Mouse (Mus musculus): ENCODE measurements at regions not wholly inside any gene's neighbourhood (a gene's known extent, or its start where the extent isn't known, plus 50 kb on each side); places are given as distances from the start of the nearest gene placed in this dataset.

- TF ChIP-seq EP300 (optimal IDR thresholded peaks at IDR 0.05) = no peak
- no peak for TF ChIP-seq CTCF (IDR thresholded peaks at IDR 0.05; ENCODE audit: low read depth)
- DNase-seq (ENCODE audit: low spot score) = no peak
These were observed 91.2 kb downstream of the Kcnrg start for GRCm38 (mm10) chr14:61698358-61699055.

GRCm38 (mm10) chr14:61699638-61700037, 92.4 kb downstream of the Kcnrg start:
- WGBS = 65% methylated on average over 7 of the region's 7 CpGs

More at GRCm38 (mm10) chr14:61698358-61699055, 91.2 kb downstream of the Kcnrg start:
- H3K27me3 ChIP-seq (ENCODE audit: control insufficient read depth, insufficient read depth, low read length) = 0 out of 2 replicates have a peak, but pooled peaks cover 2% of the 10 kb centered on the region
- no peaks in the 10 kb centered on the region for H3K4me1 ChIP-seq (replicated peaks; ENCODE audit: control insufficient read depth, insufficient read depth)
- H3K4me2 ChIP-seq (replicated peaks; ENCODE audit: low read depth) = no peak overlapping the region
- H3K9me3 ChIP-seq (ENCODE audit: control insufficient read depth, low read length) = no peaks in the 10 kb centered on the region
- 65% methylated on average over 12 of the region's 12 CpGs for WGBS
- no peak overlapping the region for H3K4me3 ChIP-seq (ENCODE audit: low read depth, low read length)
- no peak overlapping the region for H3K27ac ChIP-seq (replicated peaks)
- ATAC-seq (ENCODE audit: low FRiP score, low TSS enrichment) = no peak
- H3K36me3 ChIP-seq (ENCODE audit: control insufficient read depth, insufficient read depth, low read length) = no peaks in the 10 kb centered on the region
- no peak overlapping the region for H3K9ac ChIP-seq (ENCODE audit: low read length)

GRCm38 (mm10) chr14:61701131-61701530, 93.9 kb downstream of the Kcnrg start:
- Histone ChIP-seq H3K9ac (ENCODE audit: low read length) (no peak overlapping the region), H3K4me2 (replicated peaks; ENCODE audit: low read depth) (no peak overlapping the region), H3K4me3 (ENCODE audit: low read depth, low read length) (no peak overlapping the region), H3K27me3 (ENCODE audit: control insufficient read depth, insufficient read depth, low read length) (0 out of 2 replicates have a peak, but pooled peaks cover 2% of the 10 kb centered on the region), H3K27ac (replicated peaks) (no peak overlapping the region), H3K4me1 (replicated peaks; ENCODE audit: control insufficient read depth, insufficient read depth) (no peaks in the 10 kb centered on the region), H3K36me3 (ENCODE audit: control insufficient read depth, insufficient read depth, low read length) (no peaks in the 10 kb centered on the region), H3K9me3 (ENCODE audit: control insufficient read depth, low read length) (no peaks in the 10 kb centered on the region)
- no peak for ATAC-seq (ENCODE audit: low FRiP score, low TSS enrichment)
- DNase-seq (ENCODE audit: low spot score) = no peak
- TF ChIP-seq CTCF (IDR thresholded peaks at IDR 0.05; ENCODE audit: low read depth) (no peak), EP300 (optimal IDR thresholded peaks at IDR 0.05) (no peak)
- 52% methylated on average over 10 of the region's 10 CpGs for WGBS

More at GRCm38 (mm10) chr14:61699638-61700037, 92.4 kb downstream of the Kcnrg start:
- Histone ChIP-seq H3K9me3 (ENCODE audit: control insufficient read depth, low read length) (no peaks in the 10 kb centered on the region), H3K4me1 (replicated peaks; ENCODE audit: control insufficient read depth, insufficient read depth) (no peaks in the 10 kb centered on the region), H3K36me3 (ENCODE audit: control insufficient read depth, insufficient read depth, low read length) (no peaks in the 10 kb centered on the region), H3K27me3 (ENCODE audit: control insufficient read depth, insufficient read depth, low read length) (0 out of 2 replicates have a peak, but pooled peaks cover 2% of the 10 kb centered on the region), H3K4me3 (ENCODE audit: low read depth, low read length) (no peak overlapping the region), H3K27ac (replicated peaks) (no peak overlapping the region), H3K9ac (ENCODE audit: low read length) (no peak overlapping the region), H3K4me2 (replicated peaks; ENCODE audit: low read depth) (no peak overlapping the region)
- no peak for ATAC-seq (ENCODE audit: low FRiP score, low TSS enrichment)
- TF ChIP-seq CTCF (IDR thresholded peaks at IDR 0.05; ENCODE audit: low read depth) (no peak), EP300 (optimal IDR thresholded peaks at IDR 0.05) (no peak)
- DNase-seq (ENCODE audit: low spot score) = no peak

GRCm38 (mm10) chr14:61703916-61704315, 96.7 kb downstream of the Kcnrg start:
- H3K9me3 ChIP-seq (ENCODE audit: control insufficient read depth, low read length) = no peaks in the 10 kb centered on the region
- ATAC-seq (ENCODE audit: low FRiP score, low TSS enrichment) = no peak
- DNase-seq (ENCODE audit: low spot score) = no peak
- no peak overlapping the region for H3K4me2 ChIP-seq (replicated peaks; ENCODE audit: low read depth)
- 0 out of 2 replicates have a peak, but pooled peaks cover 2% of the 10 kb centered on the region for H3K27me3 ChIP-seq (ENCODE audit: control insufficient read depth, insufficient read depth, low read length)
- H3K4me1 ChIP-seq (replicated peaks; ENCODE audit: control insufficient read depth, insufficient read depth) = no peaks in the 10 kb centered on the region
- no peaks in the 10 kb centered on the region for H3K36me3 ChIP-seq (ENCODE audit: control insufficient read depth, insufficient read depth, low read length)
- no peak overlapping the region for H3K27ac ChIP-seq (replicated peaks)
- 83% methylated on average over 3 of the region's 3 CpGs for WGBS
- H3K9ac ChIP-seq (ENCODE audit: low read length) = no peak overlapping the region
- TF ChIP-seq EP300 (optimal IDR thresholded peaks at IDR 0.05) (no peak), CTCF (IDR thresholded peaks at IDR 0.05; ENCODE audit: low read depth) (no peak)
- no peak overlapping the region for H3K4me3 ChIP-seq (ENCODE audit: low read depth, low read length)

GRCm38 (mm10) chr14:61706984-61707383, 99.7 kb downstream of the Kcnrg start:
- H3K27ac ChIP-seq (replicated peaks) = no peak overlapping the region
- H3K9ac ChIP-seq (ENCODE audit: low read length) = no peak overlapping the region
- no peak for DNase-seq (ENCODE audit: low spot score)
- no peak for ATAC-seq (ENCODE audit: low FRiP score, low TSS enrichment)
- H3K4me3 ChIP-seq (ENCODE audit: low read depth, low read length) = no peak overlapping the region
- H3K4me1 ChIP-seq (replicated peaks; ENCODE audit: control insufficient read depth, insufficient read depth) = no peaks in the 10 kb centered on the region
- H3K9me3 ChIP-seq (ENCODE audit: control insufficient read depth, low read length) = no peaks in the 10 kb centered on the region
- H3K4me2 ChIP-seq (replicated peaks; ENCODE audit: low read depth) = no peak overlapping the region
- WGBS = 81% methylated on average over 6 of the region's 6 CpGs
- TF ChIP-seq CTCF (IDR thresholded peaks at IDR 0.05; ENCODE audit: low read depth) = no peak
- no peak for TF ChIP-seq EP300 (optimal IDR thresholded peaks at IDR 0.05)
- no peaks in the 10 kb centered on the region for H3K36me3 ChIP-seq (ENCODE audit: control insufficient read depth, insufficient read depth, low read length)
- H3K27me3 ChIP-seq (ENCODE audit: control insufficient read depth, insufficient read depth, low read length) = no peaks in the 10 kb centered on the region

GRCm38 (mm10) chr14:61708331-61708730, 101.1 kb downstream of the Kcnrg start:
- no peaks in the 10 kb centered on the region for H3K36me3 ChIP-seq (ENCODE audit: control insufficient read depth, insufficient read depth, low read length)
- H3K4me2 ChIP-seq (replicated peaks; ENCODE audit: low read depth) = no peak overlapping the region
- H3K27me3 ChIP-seq (ENCODE audit: control insufficient read depth, insufficient read depth, low read length) = no peaks in the 10 kb centered on the region
- DNase-seq (ENCODE audit: low spot score) = no peak
- no peaks in the 10 kb centered on the region for H3K4me1 ChIP-seq (replicated peaks; ENCODE audit: control insufficient read depth, insufficient read depth)
- H3K9ac ChIP-seq (ENCODE audit: low read length) = no peak overlapping the region
- H3K9me3 ChIP-seq (ENCODE audit: control insufficient read depth, low read length) = no peaks in the 10 kb centered on the region
- no peak for ATAC-seq (ENCODE audit: low FRiP score, low TSS enrichment)
- no peak for TF ChIP-seq CTCF (IDR thresholded peaks at IDR 0.05; ENCODE audit: low read depth)
- no peak for TF ChIP-seq EP300 (optimal IDR thresholded peaks at IDR 0.05)
- no peak overlapping the region for H3K27ac ChIP-seq (replicated peaks)
- 59% methylated on average over 6 of the region's 6 CpGs for WGBS
- no peak overlapping the region for H3K4me3 ChIP-seq (ENCODE audit: low read depth, low read length)

All from stomach, postnatal 0 days (tissue).